ENCODE assay signal across 34 mouse cellular contexts in the genomic region with DNA sequence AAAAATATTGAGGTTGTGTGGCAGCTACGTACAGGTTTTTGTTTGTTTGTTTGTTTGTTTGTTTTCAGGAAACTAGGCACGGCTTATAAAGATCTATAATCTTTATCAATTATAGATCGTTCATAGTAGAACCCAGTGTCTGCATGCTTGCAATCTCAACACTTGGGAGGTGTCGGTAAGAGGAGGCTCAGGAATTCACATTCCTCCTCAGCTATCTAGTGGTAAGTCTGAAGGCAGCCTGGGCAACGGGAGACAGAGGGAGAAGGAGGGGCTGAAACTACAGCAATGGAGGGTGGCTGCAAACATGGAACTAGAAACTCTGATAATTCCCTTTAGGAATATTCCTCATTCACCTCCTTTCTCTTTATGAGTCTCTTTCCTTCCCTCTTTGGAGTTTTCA. TPM values are rescaled to one million over a fixed set of nuclear protein-coding genes. Genes with fewer than 3 reads are reported as not detected.
A peak's percentile ranks its signal among the peaks of the same experiment; 100 is the strongest.
DNase-seq lines count a peak whose midpoint lies in the region; ATAC-seq and TF ChIP-seq lines count a peak whose summit lies in the region.
"Had no signal": no experiment of that assay in that cellular context is flagged by ENCODE, and none has a peak within 500 bp of the region (broad histone marks: within the 10 kb centered on the region; RNA-seq: fewer than 3 reads in every experiment).

No protein-coding gene starts in this region.

- H3K4me1 ChIP-seq in heart, embryonic 10.5 days, result peaks cover 51% of the 10 kb centered on the region
- peaks cover 27% of the 10 kb centered on the region for H3K4me1 ChIP-seq in heart, embryonic 13.5 days
- peaks cover 85% of the 10 kb centered on the region for H3K4me1 ChIP-seq in E14TG2a.4 (replicated peaks; ENCODE audit: low read depth, low read length)
- H3K4me1 ChIP-seq: hindbrain, embryonic 15.5 days had no signal

- H3K9me3 ChIP-seq in heart, embryonic 10.5 days, result no peaks in the 10 kb centered on the region
- no peaks in the 10 kb centered on the region for H3K9me3 ChIP-seq in heart, embryonic 13.5 days
- H3K9me3 ChIP-seq in E14TG2a.4 (ENCODE audit: low read length), result no peaks in the 10 kb centered on the region
- H3K9me3 ChIP-seq: embryonic facial prominence, embryonic 12.5 days; embryonic facial prominence, embryonic 15.5 days; heart, embryonic 15.5 days; hindbrain, embryonic 12.5 days; hindbrain, embryonic 15.5 days had no signal

- H3K4me2 ChIP-seq in heart, embryonic 13.5 days, result peak overlapping the region; percentile 40
- H3K4me2 ChIP-seq: embryonic facial prominence, embryonic 12.5 days; embryonic facial prominence, embryonic 15.5 days; heart, embryonic 15.5 days; hindbrain, embryonic 12.5 days; hindbrain, embryonic 15.5 days had no signal

- TF ChIP-seq CTCF in E14TG2a.4 (conservative IDR thresholded peaks at IDR 0.05; ENCODE audit: low read length), result no peak

- no peak for DNase-seq in heart, embryonic 10.5 days (ENCODE audit: low spot score)
- no peak for DNase-seq in heart, adult 8-10 months (ENCODE audit: low spot score)
- DNase-seq in heart, postnatal 4 days, result no peak
- DNase-seq in R1 (ENCODE audit: low read depth, low spot score), result peak; percentile 59
- DNase-seq in ovary, postnatal 10 days (ENCODE audit: low spot score), result no peak
- DNase-seq: adrenal gland, adult 2 months; adrenal gland, postnatal 14 days; cerebellum, adult 11-12 months; cerebellum, adult 8-10 months; cerebellum, postnatal 10 days; cerebellum, postnatal 36 days; forebrain, postnatal 0 days; gastrocnemius, adult 2 months; gastrocnemius, postnatal 14 days; heart, postnatal 14 days; kidney, adult 2 months had no signal

- peak overlapping the region; percentile 31 for H3K4me3 ChIP-seq in heart, embryonic 10.5 days
- peak overlapping the region; percentile 9; the same call in 1 of the 2 replicates for H3K4me3 ChIP-seq in heart, embryonic 13.5 days
- 0 out of 2 replicates have a peak overlapping the region, but pooled peaks have one; percentile 3 for H3K4me3 ChIP-seq in E14TG2a.4 (replicated peaks; ENCODE audit: low read length)
- H3K4me3 ChIP-seq: embryonic facial prominence, embryonic 12.5 days; embryonic facial prominence, embryonic 15.5 days; gastrocnemius, adult 2 months; heart, embryonic 15.5 days; hindbrain, embryonic 12.5 days; hindbrain, embryonic 15.5 days had no signal

- H3K27me3 ChIP-seq in heart, embryonic 10.5 days (ENCODE audit: insufficient read depth, poor library complexity, severe bottlenecking), result no peaks in the 10 kb centered on the region
- H3K27me3 ChIP-seq in heart, embryonic 13.5 days (replicated peaks), result no peaks in the 10 kb centered on the region
- no peaks in the 10 kb centered on the region for H3K27me3 ChIP-seq in E14TG2a.4 (ENCODE audit: insufficient read depth, low read length)
- H3K27me3 ChIP-seq: embryonic facial prominence, embryonic 12.5 days; heart, embryonic 15.5 days; hindbrain, embryonic 12.5 days had no signal

- ATAC-seq in heart, embryonic 13.5 days (ENCODE audit: extremely low read depth, insufficient number of reproducible peaks, low FRiP score, low TSS enrichment), result no peak
- ATAC-seq: CD4-positive, CD25-positive, alpha-beta regulatory T cell, adult 4 months; forebrain, embryonic 14.5 days; forebrain, postnatal 0 days; intestine, postnatal 0 days had no signal

- 16% methylated on average over 5 of the region's 5 CpGs for WGBS in heart, embryonic 10.5 days
- WGBS in heart, embryonic 13.5 days, result 21% methylated on average over 5 of the region's 5 CpGs

- H3K27ac ChIP-seq in heart, embryonic 10.5 days, result peak overlapping the region; percentile 59
- H3K27ac ChIP-seq in heart, embryonic 13.5 days (replicated peaks), result no peak overlapping the region
- H3K27ac ChIP-seq: embryonic facial prominence, embryonic 12.5 days; embryonic facial prominence, embryonic 15.5 days; gastrocnemius, adult 2 months; heart, embryonic 15.5 days; hindbrain, embryonic 12.5 days; hindbrain, embryonic 15.5 days had no signal

- no peaks in the 10 kb centered on the region for H3K36me3 ChIP-seq in heart, embryonic 10.5 days
- no peaks in the 10 kb centered on the region for H3K36me3 ChIP-seq in heart, embryonic 13.5 days
- no peaks in the 10 kb centered on the region for H3K36me3 ChIP-seq in E14TG2a.4 (ENCODE audit: insufficient read depth, low read length)
- H3K36me3 ChIP-seq: embryonic facial prominence, embryonic 12.5 days; embryonic facial prominence, embryonic 15.5 days; heart, embryonic 15.5 days; hindbrain, embryonic 12.5 days; hindbrain, embryonic 15.5 days had no signal

- H3K9ac ChIP-seq in heart, embryonic 13.5 days, result 0 out of 2 replicates have a peak overlapping the region, but pooled peaks have one; percentile 14
- H3K9ac ChIP-seq: embryonic facial prominence, embryonic 12.5 days; embryonic facial prominence, embryonic 15.5 days; forebrain, postnatal 0 days; heart, embryonic 15.5 days; hindbrain, embryonic 12.5 days; hindbrain, embryonic 15.5 days had no signal

RNA-seq across cellular contexts. Expression of a gene that starts 8.9 kb away (rescaled TPM):
- polyA plus RNA-seq in heart, embryonic 10.5 days (2016; fragmentation: Nextera tagmentation; extraction: Ambion mirVana), result not detected in 2 replicates
- total RNA-seq in heart, adult 8-10 months (2022), result not detected
- not detected in 2 replicates for polyA plus RNA-seq in heart, embryonic 13.5 days (2015; fragmentation: Nextera tagmentation; extraction: Ambion mirVana)
- not detected for total RNA-seq in heart, postnatal 4 days (2021)
- total RNA-seq: adrenal gland, adult 2 months; adrenal gland, postnatal 14 days; adrenal gland, postnatal 4 days; forebrain, postnatal 0 days; gastrocnemius, adult 2 months; gastrocnemius, postnatal 14 days; gastrocnemius, postnatal 4 days; heart, postnatal 14 days; hematopoietic stem cell, adult 5-6 weeks had no signal
- polyA plus RNA-seq: adrenal gland, adult 2 months; C2C12; CD4-positive, CD25-positive, alpha-beta regulatory T cell, adult 4 months; cortical plate, adult 2 months; embryonic facial prominence, embryonic 12.5 days; embryonic facial prominence, embryonic 15.5 days; forebrain, embryonic 11.5 days; forebrain, embryonic 14.5 days; forebrain, postnatal 0 days; frontal cortex, adult 2 months; heart, embryonic 15.5 days; hindbrain, embryonic 12.5 days; hindbrain, embryonic 15.5 days; kidney, adult 2 months; kidney, embryonic 14.5 days had no signal

RNA-seq across cellular contexts. Expression of a gene that starts 9.7 kb away (rescaled TPM):
- polyA plus RNA-seq in heart, embryonic 10.5 days (2016; fragmentation: Nextera tagmentation; extraction: Ambion mirVana), result 88.7 and 107 TPM in 2 replicates
- under 1 TPM in 2 of 4 experiments, not detected in 2; 0.03 TPM for total RNA-seq in heart, adult 8-10 months (2022)
- 39.3 and 42.0 TPM in 2 replicates for polyA plus RNA-seq in heart, embryonic 13.5 days (2015; fragmentation: Nextera tagmentation; extraction: Ambion mirVana)
- 10 to 100 TPM in 1 of 2 experiments, 1 to 10 TPM in 1; 6.3 to 10.6 TPM for total RNA-seq in heart, postnatal 4 days (2021)
- total RNA-seq: gastrocnemius, adult 2 months; hematopoietic stem cell, adult 5-6 weeks had no signal
- polyA plus RNA-seq: CD4-positive, CD25-positive, alpha-beta regulatory T cell, adult 4 months had no signal

RNA-seq across cellular contexts. Expression of a gene that starts 19.3 kb away (rescaled TPM):
- polyA plus RNA-seq in heart, embryonic 10.5 days (2016; fragmentation: Nextera tagmentation; extraction: Ambion mirVana), result 88.3 and 102 TPM in 2 replicates
- 10 to 100 TPM; 41.5 to 49.4 (median 46.7) TPM for total RNA-seq in heart, adult 8-10 months (2022)
- 68.3 and 74.7 TPM in 2 replicates for polyA plus RNA-seq in heart, embryonic 13.5 days (2015; fragmentation: Nextera tagmentation; extraction: Ambion mirVana)
- 10 to 100 TPM; 60.9 to 62.7 TPM for total RNA-seq in heart, postnatal 4 days (2021)

RNA-seq across cellular contexts. Expression of a gene that starts 49.8 kb away (rescaled TPM):
- polyA plus RNA-seq in heart, embryonic 10.5 days (2016; fragmentation: Nextera tagmentation; extraction: Ambion mirVana), result 35.2 and 44.4 TPM in 2 replicates
- total RNA-seq in heart, adult 8-10 months (2022), result 10 to 100 TPM; 28.1 to 32.7 (median 30.7) TPM
- 31.5 and 33.1 TPM in 2 replicates for polyA plus RNA-seq in heart, embryonic 13.5 days (2015; fragmentation: Nextera tagmentation; extraction: Ambion mirVana)
- 10 to 100 TPM; 47.4 to 48.3 TPM for total RNA-seq in heart, postnatal 4 days (2021)

Comparison
In these comparisons a context has a peak if more than half of its experiments do, and no peak if none do; other contexts are left out.
1. RNA of a gene that starts 9.7 kb away (total RNA-seq): 6.3 to 10.6 TPM in heart, postnatal 4 days; 0.03 TPM in heart, adult 8-10 months; every median in the first group is over 4 times any median in the second.
2. Peak in every context shown above with its lines, with median percentiles within 50 percentile points of each other: H3K4me3 ChIP-seq.